Mouse (Mus musculus): ENCODE data around the gene Mcm2.

Mcm2 gene

GRCm38 (mm10) chr6:88889410-88890042 is 9.1 kb downstream of the Mcm2 start:
- no peak for DNase-seq (ENCODE audit: low spot score)

GRCm38 (mm10) chr6:88886417-88886967 is 12.1 kb downstream of the Mcm2 start:
- DNase-seq (ENCODE audit: low spot score): no peak

- DNase-seq (ENCODE audit: low spot score): no peak
Measured at GRCm38 (mm10) chr6:88885644-88886416, 12.8 kb downstream of the Mcm2 start.

GRCm38 (mm10) chr6:88884690-88885089 is 13.9 kb downstream of the Mcm2 start:
- no peak for DNase-seq (ENCODE audit: low spot score)

- no peak for DNase-seq (ENCODE audit: low spot score)
Measured at GRCm38 (mm10) chr6:88884195-88884594, 14.4 kb downstream of the Mcm2 start.

GRCm38 (mm10) chr6:88881334-88881733 is 17.2 kb downstream of the Mcm2 start:
- no peak for DNase-seq (ENCODE audit: low spot score)

- no peak for DNase-seq (ENCODE audit: low spot score)
Measured at GRCm38 (mm10) chr6:88879471-88879870, 19.1 kb downstream of the Mcm2 start.

GRCm38 (mm10) chr6:88874868-88875508 is 23.6 kb downstream of the Mcm2 start, which contains the start of gene Podxl2:
Gene Podxl2, minus strand, starts transcription at chr6:88875044.
- DNase-seq (ENCODE audit: low spot score): peak; percentile 88

GRCm38 (mm10) chr6:88873965-88874867 is 24.4 kb downstream of the Mcm2 start:
- DNase-seq (ENCODE audit: low spot score): peak; percentile 61

- DNase-seq (ENCODE audit: low spot score): peak; percentile 39
Measured at GRCm38 (mm10) chr6:88872811-88873210, 25.8 kb downstream of the Mcm2 start.

GRCm38 (mm10) chr6:88871546-88871945 is 27.0 kb downstream of the Mcm2 start:
- no peak for DNase-seq (ENCODE audit: low spot score)

GRCm38 (mm10) chr6:88870594-88870993 is 28.0 kb downstream of the Mcm2 start:
- no peak for DNase-seq (ENCODE audit: low spot score)

GRCm38 (mm10) chr6:88869459-88869858 is 29.1 kb downstream of the Mcm2 start:
- DNase-seq (ENCODE audit: low spot score): no peak

GRCm38 (mm10) chr6:88865704-88866103 is 32.9 kb downstream of the Mcm2 start:
- DNase-seq (ENCODE audit: low spot score): no peak

- peak; percentile 69 for DNase-seq (ENCODE audit: low spot score)
Measured at GRCm38 (mm10) chr6:88860914-88861313, 37.7 kb downstream of the Mcm2 start.

- no peak for DNase-seq (ENCODE audit: low spot score)
Measured at GRCm38 (mm10) chr6:88858341-88858740, 40.2 kb downstream of the Mcm2 start.

- no peak for DNase-seq (ENCODE audit: low spot score)
Measured at GRCm38 (mm10) chr6:88857830-88858229, 40.8 kb downstream of the Mcm2 start.

- no peak for DNase-seq (ENCODE audit: low spot score)
Measured at GRCm38 (mm10) chr6:88857249-88857648, 41.3 kb downstream of the Mcm2 start.

- DNase-seq (ENCODE audit: low spot score): peak; percentile 84
Measured at GRCm38 (mm10) chr6:88855636-88856035, 42.9 kb downstream of the Mcm2 start.

- DNase-seq (ENCODE audit: low spot score): no peak
Measured at GRCm38 (mm10) chr6:88854509-88854908, 44.1 kb downstream of the Mcm2 start.

GRCm38 (mm10) chr6:88850034-88850433 is 48.5 kb downstream of the Mcm2 start:
- no peak for DNase-seq (ENCODE audit: low spot score)

GRCm38 (mm10) chr6:88849270-88849669 is 49.3 kb downstream of the Mcm2 start:
- DNase-seq (ENCODE audit: low spot score): no peak

Data from embryo, embryonic 10 days (tissue).